Mouse (Mus musculus) megakaryocyte, adult 5-6 weeks (primary cell): Measurements from ENCODE around the gene Tuba1b. TPM values are rescaled to one million over a fixed set of nuclear protein-coding genes. Genes with fewer than 3 reads are reported as not detected.
"Not testable (repeated sequence)": the region's sequence is repeated elsewhere in the genome, so short reads cannot be mapped to it uniquely, and the experiment has no call there.

Experiments
- ATAC-seq: 2 replicates; pipeline ENCODE4 v1.8.0; 2016; ENCODE audit warnings: mild to moderate bottlenecking, inconsistent platforms; ENCODE audit not compliant: poor library complexity, severe bottlenecking
- total RNA-seq, 2 experiments: library from RNA; stranded (forward) in 1 of 2; stranded (reverse) in 1 of 2; fragments of 153-499, 151-499 nt in 1 of 2; fragments of 221-1000, 200-1000 nt in 1 of 2; gene quantifications; 2 replicates each; pipeline versions ENCODE4 v1.2.3 to v1.2.4; 2015 to 2017

Tuba1b gene
- total RNA-seq, 2 experiments from 2014 or later: 628 to 2,084 TPM

GRCm38 (mm10) chr15:98954425-98955253 is 20.3 kb upstream of the Tuba1b start:
- no peak for ATAC-seq

DNA sequence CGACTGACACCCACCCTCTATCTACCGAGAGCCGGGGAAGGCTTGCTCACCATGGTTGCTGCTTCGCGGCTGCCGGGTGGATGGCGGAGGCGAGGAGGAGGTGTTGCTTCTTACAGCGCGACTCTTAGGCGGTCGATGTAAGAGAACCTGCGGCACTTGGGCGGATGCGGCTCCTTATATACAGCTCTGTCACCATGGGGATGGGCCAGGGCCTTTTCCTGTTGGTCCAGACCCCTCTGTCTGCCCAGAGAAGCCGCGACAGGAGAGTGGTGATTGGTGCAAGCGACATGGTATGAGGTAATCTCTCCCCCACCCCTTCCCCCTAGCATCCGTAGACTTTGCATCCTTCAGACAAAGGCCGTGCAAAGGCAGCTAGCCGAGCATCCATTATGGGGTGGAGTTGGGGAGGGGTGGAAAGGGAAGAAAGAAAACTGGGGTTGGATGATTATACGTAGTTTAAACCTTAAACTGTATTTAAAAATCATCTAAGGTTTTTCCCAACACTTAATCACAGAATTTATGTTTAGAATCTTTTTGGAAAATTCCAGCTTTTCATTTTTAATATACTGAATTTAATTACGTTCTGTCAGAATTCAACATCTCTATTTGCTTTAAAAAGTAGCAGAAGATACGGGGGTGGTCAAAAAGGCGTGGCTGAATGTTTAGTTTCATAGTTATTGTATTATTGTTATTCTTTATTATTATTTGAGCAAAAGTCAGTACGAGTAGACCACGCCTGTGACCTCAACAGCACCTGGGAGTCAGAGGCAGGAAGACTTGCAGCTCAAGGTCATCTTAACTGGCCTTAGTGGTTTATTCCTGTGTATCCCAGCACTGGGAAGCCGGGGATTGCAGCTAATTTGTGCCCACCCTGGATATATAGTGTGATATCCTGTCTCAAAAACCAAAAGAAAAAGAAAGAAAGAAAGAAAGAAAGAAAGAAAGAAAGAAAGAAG is 19.3 kb upstream of the Tuba1b start, which contains the start of the genes Gm49450 and Tuba1a:
Gm49450 (minus strand) TSS at position 151 of the 956 bp plus-strand sequence.
Tuba1a (minus strand) TSS at position 303 of the 956 bp plus-strand sequence.
- ATAC-seq: peak; percentile 91

GRCm38 (mm10) chr15:98952751-98953400 is 18.5 kb upstream of the Tuba1b start:
- peak; percentile 81 for ATAC-seq

DNA sequence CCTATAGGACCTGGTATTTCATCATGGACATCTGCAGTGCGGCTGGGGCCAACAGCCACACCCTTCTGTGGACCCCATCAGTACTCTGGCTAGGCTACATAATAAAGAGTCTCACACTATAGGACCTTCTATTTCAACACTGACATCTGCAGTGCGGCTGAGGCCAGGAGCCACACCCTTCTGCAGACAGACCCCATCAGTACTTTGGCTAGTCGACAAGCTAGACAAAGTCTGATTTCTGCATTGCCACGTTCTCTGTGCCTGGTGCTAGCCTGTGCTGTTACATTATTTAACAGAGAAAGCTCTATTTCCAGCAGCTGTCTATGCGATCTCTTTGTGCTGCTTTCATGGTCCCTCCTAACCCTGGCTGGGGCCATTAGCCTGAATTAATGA is 17.7 kb upstream of the Tuba1b start:
- no peak for ATAC-seq

DNA sequence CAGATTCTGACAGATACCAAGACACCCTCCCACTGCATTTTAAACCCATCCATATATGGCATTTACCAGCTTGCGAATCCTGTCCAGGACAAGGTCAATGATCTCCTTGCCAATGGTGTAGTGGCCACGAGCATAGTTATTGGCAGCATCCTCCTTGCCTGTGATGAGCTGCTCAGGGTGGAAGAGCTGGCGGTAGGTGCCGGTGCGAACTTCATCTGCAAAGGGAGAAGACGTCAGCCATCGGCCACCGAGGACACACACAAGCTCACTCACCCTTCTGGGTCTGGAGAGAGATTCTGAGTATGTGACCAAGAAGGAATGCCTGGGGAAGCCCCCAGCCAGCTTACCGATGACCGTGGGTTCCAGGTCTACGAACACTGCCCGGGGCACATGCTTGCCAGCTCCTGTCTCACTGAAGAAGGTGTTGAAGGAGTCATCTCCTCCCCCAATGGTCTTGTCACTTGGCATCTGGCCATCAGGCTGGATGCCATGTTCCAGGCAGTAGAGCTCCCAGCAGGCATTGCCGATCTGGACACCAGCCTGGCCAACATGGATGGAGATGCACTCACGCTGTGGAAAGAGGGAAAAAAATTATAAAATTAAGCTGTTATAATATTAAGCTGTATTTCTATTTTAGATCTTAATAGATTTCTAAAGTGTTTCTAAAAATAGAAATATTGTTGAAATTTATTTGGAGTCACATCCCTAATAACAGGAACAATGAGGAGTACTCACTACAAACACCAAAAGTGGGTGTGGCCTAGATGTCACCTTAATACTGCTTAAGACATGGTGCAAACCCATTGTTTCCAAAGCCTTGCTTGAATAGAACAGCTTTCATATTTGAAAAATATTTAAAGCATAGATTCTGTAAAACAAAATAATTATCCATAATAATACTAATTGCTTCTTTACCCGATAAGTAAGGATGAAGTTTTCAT is 17.0 kb upstream of the Tuba1b start:
- ATAC-seq: not testable (repeated sequence)

GRCm38 (mm10) chr15:98949607-98949892 is 15.2 kb upstream of the Tuba1b start:
- ATAC-seq: no peak

DNA sequence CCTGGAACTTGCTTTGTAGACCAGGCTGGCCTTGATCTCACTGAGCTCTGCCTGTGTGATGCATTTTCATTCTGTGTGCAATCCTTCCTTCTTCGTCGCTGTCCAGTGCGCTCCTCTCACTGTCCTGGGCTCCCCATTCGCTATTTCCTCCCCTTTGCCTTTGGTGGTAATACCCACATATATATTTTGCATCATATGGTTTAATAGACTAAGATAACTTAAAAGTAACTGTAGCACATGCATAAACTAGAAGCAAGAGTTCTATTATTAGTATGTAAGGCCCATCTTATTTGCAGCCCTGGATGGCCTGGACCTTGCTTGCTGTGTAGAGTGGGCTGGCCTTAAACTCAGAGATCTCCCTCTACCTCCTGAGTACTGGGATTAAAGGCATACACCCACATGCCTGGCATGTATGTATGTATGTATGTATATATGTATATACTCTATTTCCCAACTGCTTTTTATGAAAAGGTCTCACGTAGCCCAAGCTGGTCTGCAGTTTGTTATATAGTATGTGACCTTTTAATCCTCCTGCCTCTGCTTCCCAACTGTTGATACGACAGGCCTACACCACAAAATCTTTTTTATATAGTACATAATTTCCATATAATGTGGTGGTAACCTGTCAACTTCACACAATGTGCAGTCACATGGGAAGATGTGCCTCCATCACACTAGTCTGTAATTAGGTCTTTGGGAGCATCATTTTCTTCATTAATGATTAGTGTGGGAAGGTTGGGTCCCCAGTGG is 14.7 kb upstream of the Tuba1b start:
- ATAC-seq: no peak

DNA sequence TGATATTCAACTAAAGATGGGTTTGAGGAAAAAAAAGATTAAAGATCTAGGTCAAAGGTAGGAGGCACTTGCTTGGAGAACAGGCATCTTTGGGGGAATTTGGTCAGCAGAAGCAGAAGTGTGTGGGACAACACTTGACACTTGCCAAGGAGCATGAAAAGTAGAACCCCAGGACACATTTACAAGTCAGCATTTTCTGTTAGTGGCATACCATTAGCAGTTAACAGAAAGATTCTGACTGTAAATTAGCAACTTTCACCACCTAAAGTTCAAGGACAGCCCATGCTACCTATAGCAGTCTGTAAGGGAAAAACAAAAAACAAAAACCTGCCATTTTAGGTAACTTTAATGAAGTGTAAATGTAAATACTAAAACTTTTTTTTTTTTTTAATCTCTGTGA is 14.0 kb upstream of the Tuba1b start:
- no peak for ATAC-seq

- no peak for ATAC-seq
These were observed 13.5 kb upstream of the Tuba1b start for GRCm38 (mm10) chr15:98947884-98948283.

GRCm38 (mm10) chr15:98943133-98943532 is 8.8 kb upstream of the Tuba1b start:
- ATAC-seq: no peak

- no peak for ATAC-seq
These were observed 7.7 kb upstream of the Tuba1b start for GRCm38 (mm10) chr15:98942081-98942480.

GRCm38 (mm10) chr15:98941539-98941938 is 7.2 kb upstream of the Tuba1b start:
- no peak for ATAC-seq

DNA sequence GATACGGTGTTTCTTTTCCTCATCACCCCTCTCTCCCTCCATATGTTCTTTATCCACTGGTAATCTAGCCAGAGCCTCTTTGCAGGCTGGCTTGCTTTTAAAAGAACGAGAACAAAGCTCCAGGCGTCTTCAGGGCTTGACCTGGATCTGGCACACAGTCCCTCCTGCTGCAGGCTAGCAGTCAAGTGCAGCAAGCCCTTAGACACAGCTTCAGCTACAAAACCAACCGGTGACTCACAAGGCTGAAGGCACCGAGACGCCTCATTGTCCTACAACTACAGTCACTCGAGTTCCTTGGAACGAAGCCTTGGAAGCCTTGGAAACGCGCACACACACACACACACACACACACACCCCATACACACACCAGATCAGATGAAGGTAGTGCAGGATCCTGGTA is 6.5 kb upstream of the Tuba1b start:
- no peak for ATAC-seq

- peak; percentile 63 for ATAC-seq
These were observed 540 bp downstream of the Tuba1b start for GRCm38 (mm10) chr15:98933833-98934216.

DNA sequence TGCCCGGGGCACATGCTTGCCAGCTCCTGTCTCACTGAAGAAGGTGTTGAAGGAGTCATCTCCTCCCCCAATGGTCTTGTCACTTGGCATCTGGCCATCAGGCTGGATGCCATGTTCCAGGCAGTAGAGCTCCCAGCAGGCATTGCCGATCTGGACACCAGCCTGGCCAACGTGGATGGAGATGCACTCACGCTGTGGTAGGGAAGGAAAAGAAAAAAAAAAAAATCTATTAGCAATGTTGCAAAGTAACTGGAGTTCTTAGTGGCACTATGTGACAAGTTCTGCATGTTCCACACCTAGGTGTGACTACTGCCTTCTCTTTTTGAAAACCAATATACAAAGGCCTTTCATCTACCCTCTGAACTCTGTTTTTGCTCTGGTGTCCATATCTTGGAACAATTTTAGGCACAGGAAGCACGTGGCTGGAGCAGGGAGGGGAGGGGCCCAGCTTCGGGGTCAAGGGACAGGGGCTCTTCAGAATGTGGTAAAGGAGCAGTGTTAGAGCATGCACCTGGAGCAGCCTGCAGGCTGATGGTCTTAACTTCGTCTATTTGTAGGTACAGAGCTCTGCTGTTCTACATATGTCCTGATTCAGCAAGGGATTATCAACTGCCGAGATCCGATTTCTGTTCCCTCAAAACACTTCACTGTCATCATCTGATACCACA is 1.2 kb downstream of the Tuba1b start:
- not testable (repeated sequence) for ATAC-seq

DNA sequence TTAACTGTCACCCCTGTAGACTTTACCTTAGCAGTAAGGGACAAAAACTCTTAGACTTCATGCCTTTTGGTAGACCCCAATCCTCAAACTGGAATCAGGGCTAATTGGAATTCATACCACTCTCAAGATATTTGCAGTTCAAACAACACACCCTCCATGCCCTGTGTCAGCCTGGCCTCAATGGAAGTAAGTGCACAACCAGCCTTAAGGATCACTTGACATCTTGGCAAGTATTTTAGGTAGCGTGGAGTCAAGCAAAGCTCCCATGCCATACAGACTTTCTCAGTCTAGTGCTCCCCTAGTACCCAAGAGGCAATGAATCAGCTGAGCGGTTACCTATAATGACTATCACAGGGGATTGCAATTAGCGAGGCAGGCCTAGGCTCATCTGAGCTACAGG is 3.4 kb downstream of the Tuba1b start:
- ATAC-seq: no peak

DNA sequence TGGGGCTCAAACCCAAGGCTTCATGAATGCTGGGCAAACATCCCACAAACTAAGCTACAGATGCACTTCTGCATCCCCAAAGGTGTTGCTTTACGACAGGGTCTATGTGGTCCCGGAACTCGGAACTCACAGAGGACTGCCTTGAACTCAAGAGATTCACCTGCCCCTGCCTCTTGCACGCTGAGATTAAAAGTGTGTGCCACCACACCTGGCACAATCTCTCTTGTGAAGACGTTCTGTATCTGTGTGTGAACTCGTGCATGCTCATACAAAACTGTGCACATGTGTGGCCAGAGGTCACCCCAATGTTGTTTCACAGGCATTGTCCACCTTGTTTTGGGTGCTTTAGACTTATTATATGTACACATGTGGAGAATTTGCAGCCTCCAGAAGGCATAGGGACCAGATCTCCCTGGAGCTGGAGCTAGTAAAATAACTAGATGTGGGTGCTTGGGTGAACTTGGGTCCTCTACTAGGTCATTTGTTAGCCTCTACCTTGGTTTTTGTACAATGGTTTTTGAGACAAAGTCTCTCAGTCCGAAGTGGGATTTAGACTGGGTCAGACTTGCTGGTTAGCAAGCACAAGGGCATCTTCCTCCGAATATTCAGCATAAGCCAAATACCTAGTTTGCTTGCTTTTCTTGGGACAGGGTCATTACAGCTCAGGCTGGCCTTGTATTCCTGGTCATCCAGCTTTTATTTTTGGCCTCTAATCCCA is 4.2 kb downstream of the Tuba1b start:
- ATAC-seq: no peak

DNA sequence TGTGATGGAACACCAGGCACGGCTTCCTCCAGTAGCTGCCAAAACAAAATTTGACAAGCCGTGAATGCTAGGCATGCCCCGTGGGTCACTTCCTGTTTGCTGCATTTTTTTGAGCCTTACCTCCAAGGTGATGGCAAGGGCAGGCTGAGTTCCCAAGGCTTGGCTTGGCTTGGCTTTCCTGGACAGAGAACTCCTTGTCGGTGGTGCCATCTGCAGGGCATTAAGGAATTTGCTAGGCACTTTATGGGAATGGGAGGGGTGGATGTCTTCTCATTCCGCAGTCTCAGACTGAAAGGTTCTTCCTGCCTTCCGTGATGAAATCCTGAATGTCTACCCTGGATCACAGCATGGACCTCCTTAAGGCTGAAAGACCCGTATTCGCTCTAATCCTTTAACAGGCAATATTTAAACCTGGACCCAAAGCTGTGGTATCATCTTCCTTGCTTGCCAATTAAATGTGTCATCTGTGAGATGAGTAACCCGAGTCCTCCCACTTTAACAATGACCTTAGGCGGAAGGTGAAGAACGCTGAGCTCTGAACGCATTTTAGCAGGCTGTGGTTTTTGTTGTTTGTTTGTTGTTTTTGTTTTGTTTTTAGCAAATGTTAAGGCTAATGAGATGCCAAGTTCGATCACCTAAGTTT is 5.6 kb downstream of the Tuba1b start:
- peak; percentile 75 for ATAC-seq
